Comparison of ENCODE assay signal across 26 mouse cellular contexts in genomic region chr1:62825822-62826765, GRCm38 (mm10).
A peak's percentile ranks its signal among the peaks of the same experiment; 100 is the strongest.
DNase-seq lines count a peak whose midpoint lies in the region; ATAC-seq and TF ChIP-seq lines count a peak whose summit lies in the region.
"Had no signal": no experiment of that assay in that cellular context is flagged by ENCODE, and none has a peak within 500 bp of the region (broad histone marks: within the 10 kb centered on the region; RNA-seq: fewer than 3 reads in every experiment).

No protein-coding gene starts in this region.

- H3K79me2 ChIP-seq in CH12.LX (replicated peaks; ENCODE audit: control insufficient read depth, extremely low read depth, insufficient read depth, poor library complexity, severe bottlenecking) = no peaks in the 10 kb centered on the region

- ATAC-seq in forebrain, embryonic 11.5 days (replicated peaks; ENCODE audit: low FRiP score) = no peak
- ATAC-seq in forebrain, embryonic 14.5 days = no peak
- no peak for ATAC-seq in kidney, embryonic 16.5 days (ENCODE audit: low FRiP score, low TSS enrichment)
- no peak for ATAC-seq in erythroblast, adult 5-6 weeks (replicated peaks; ENCODE audit: low FRiP score, poor library complexity, severe bottlenecking)
- no peak for ATAC-seq in liver, embryonic 11.5 days (replicated peaks; ENCODE audit: low FRiP score)
- ATAC-seq: CD4-positive, CD25-positive, alpha-beta regulatory T cell, adult 4 months; forebrain, embryonic 16.5 days; hindbrain, embryonic 16.5 days; liver, embryonic 12.5 days had no signal

- no peak for TF ChIP-seq CTCF in CH12.LX (conservative IDR thresholded peaks at IDR 0.05 in 1 of 2, IDR thresholded peaks at IDR 0.05 in 1 of 2; ENCODE audit: low read depth in 2 of 2, low read length in 2 of 2)

- H3K4me1 ChIP-seq in forebrain, embryonic 11.5 days (replicated peaks; ENCODE audit: control insufficient read depth, insufficient read depth, low read length) = no peaks in the 10 kb centered on the region
- no peaks in the 10 kb centered on the region for H3K4me1 ChIP-seq in forebrain, embryonic 14.5 days (ENCODE audit: control insufficient read depth, insufficient read depth, low read length)
- H3K4me1 ChIP-seq in kidney, embryonic 16.5 days (ENCODE audit: insufficient read depth, low read length) = peaks cover 24% of the 10 kb centered on the region
- H3K4me1 ChIP-seq in CH12.LX (ENCODE audit: control insufficient read depth in 1 of 2, insufficient read depth in 2 of 2) = peaks cover 0 to 4% of the 10 kb centered on the region in 2 experiments; a peak in 1 of 4 replicates
- peaks cover 9% of the 10 kb centered on the region; the same call in 1 of the 2 replicates for H3K4me1 ChIP-seq in liver, embryonic 11.5 days (replicated peaks; ENCODE audit: control insufficient read depth, insufficient read depth, low read length)

- H3K4me3 ChIP-seq in forebrain, embryonic 11.5 days (ENCODE audit: low read depth, low read length) = no peak overlapping the region
- H3K4me3 ChIP-seq in forebrain, embryonic 14.5 days (ENCODE audit: low read depth, low read length) = no peak overlapping the region
- no peak overlapping the region for H3K4me3 ChIP-seq in kidney, embryonic 16.5 days (ENCODE audit: low read length)
- no peak overlapping the region for H3K4me3 ChIP-seq in CH12.LX (replicated peaks in 1 of 3; ENCODE audit: low read depth in 2 of 3, low read length in 2 of 3, poor library complexity in 1 of 3)
- H3K4me3 ChIP-seq in liver, embryonic 11.5 days (ENCODE audit: low read depth, low read length) = no peak overlapping the region
- H3K4me3 ChIP-seq: heart, embryonic 15.5 days; limb, embryonic 13.5 days; liver, embryonic 12.5 days; neural tube, embryonic 13.5 days had no signal

- peak; percentile 9 for DNase-seq in forebrain, embryonic 11.5 days (ENCODE audit: low spot score)
- DNase-seq in forebrain, embryonic 14.5 days (ENCODE audit: low spot score) = no peak
- DNase-seq in kidney, adult 8-10 months = peak; percentile 36 to 64
- no peak for DNase-seq in CH12.LX (ENCODE audit: extremely low read depth)
- peak; percentile 24 for DNase-seq in retina, embryonic 14.5 days (ENCODE audit: low spot score)
- no peak for DNase-seq in liver, embryonic 11.5 days (ENCODE audit: low spot score)
- DNase-seq: adrenal gland, postnatal 25 days; cerebellum, adult 18-20 months; cerebellum, postnatal 14 days; gastrocnemius, postnatal 10 days; layer of hippocampus, adult 9-11 months; liver, postnatal 0 days; lung, postnatal 36 days; right cerebral cortex, adult 18-20 months; spleen, adult 18-20 months; thymus, postnatal 14 days had no signal

- no peaks in the 10 kb centered on the region for H3K36me3 ChIP-seq in forebrain, embryonic 11.5 days (ENCODE audit: control insufficient read depth, insufficient read depth, low read length)
- no peaks in the 10 kb centered on the region for H3K36me3 ChIP-seq in forebrain, embryonic 14.5 days (ENCODE audit: control insufficient read depth, insufficient read depth, low read length)
- no peaks in the 10 kb centered on the region for H3K36me3 ChIP-seq in kidney, embryonic 16.5 days (ENCODE audit: insufficient read depth, low read length)
- no peaks in the 10 kb centered on the region for H3K36me3 ChIP-seq in CH12.LX (replicated peaks in 1 of 2; ENCODE audit: control insufficient read depth in 1 of 2, insufficient read depth in 1 of 2, low read length in 1 of 2)
- H3K36me3 ChIP-seq in liver, embryonic 11.5 days (ENCODE audit: control insufficient read depth, insufficient read depth, low read length) = no peaks in the 10 kb centered on the region
- H3K36me3 ChIP-seq: heart, embryonic 15.5 days; limb, embryonic 13.5 days; liver, embryonic 12.5 days; neural tube, embryonic 13.5 days had no signal

- no peak for TF ChIP-seq POLR2A in CH12.LX (IDR thresholded peaks at IDR 0.05; ENCODE audit: low read depth, low read length)

- no peak for TF ChIP-seq EP300 in CH12.LX (IDR thresholded peaks at IDR 0.05; ENCODE audit: low read length)

- in situ Hi-C loops in CH12.LX (cut with MboI; ENCODE audit: low pct_ligation_motif_present, low pct_unique_long_range_greater_than_20kb, low sequenced_read_pairs) = no loop called here

- dilution Hi-C loops in CH12.LX (cut with MboI; ENCODE audit: extremely low pct_ligation_motif_present, extremely low pct_unique_long_range_greater_than_20kb, low sequenced_read_pairs) = no loop called here

- H3K9ac ChIP-seq in forebrain, embryonic 11.5 days (ENCODE audit: low read length) = no peak overlapping the region
- H3K9ac ChIP-seq in forebrain, embryonic 14.5 days (ENCODE audit: low read length) = no peak overlapping the region
- H3K9ac ChIP-seq in kidney, embryonic 16.5 days (replicated peaks; ENCODE audit: low read length) = no peak overlapping the region
- H3K9ac ChIP-seq in CH12.LX (ENCODE audit: insufficient read depth, low read depth) = no peak overlapping the region
- no peak overlapping the region for H3K9ac ChIP-seq in liver, embryonic 11.5 days (ENCODE audit: low read depth, low read length)
- H3K9ac ChIP-seq: heart, embryonic 15.5 days; limb, embryonic 13.5 days; liver, embryonic 12.5 days; liver, postnatal 0 days; neural tube, embryonic 13.5 days had no signal

- no peaks in the 10 kb centered on the region for H3K9me3 ChIP-seq in forebrain, embryonic 11.5 days (ENCODE audit: control insufficient read depth, low read length)
- no peaks in the 10 kb centered on the region for H3K9me3 ChIP-seq in forebrain, embryonic 14.5 days (replicated peaks; ENCODE audit: control insufficient read depth, low read length)
- no peaks in the 10 kb centered on the region for H3K9me3 ChIP-seq in kidney, embryonic 16.5 days (ENCODE audit: low read length)
- H3K9me3 ChIP-seq in CH12.LX (replicated peaks; ENCODE audit: low read length) = no peaks in the 10 kb centered on the region
- no peaks in the 10 kb centered on the region for H3K9me3 ChIP-seq in liver, embryonic 11.5 days (ENCODE audit: control insufficient read depth, low read length)
- H3K9me3 ChIP-seq: heart, embryonic 15.5 days; limb, embryonic 13.5 days; liver, embryonic 12.5 days; neural tube, embryonic 13.5 days had no signal

- 89% methylated on average over 17 of the region's 17 CpGs for WGBS in forebrain, embryonic 11.5 days
- 88% methylated on average over 17 of the region's 17 CpGs for WGBS in forebrain, embryonic 14.5 days
- 79% methylated on average over 17 of the region's 17 CpGs for WGBS in kidney, embryonic 16.5 days
- 83% methylated on average over 17 of the region's 17 CpGs for WGBS in liver, embryonic 11.5 days

- TF ChIP-seq RAD21 in CH12.LX (IDR thresholded peaks at IDR 0.05; ENCODE audit: low read depth, low read length) = no peak

- no peak overlapping the region for H3K27ac ChIP-seq in forebrain, embryonic 11.5 days (ENCODE audit: low read depth, low read length)
- no peak overlapping the region for H3K27ac ChIP-seq in forebrain, embryonic 14.5 days (ENCODE audit: low read depth, low read length)
- H3K27ac ChIP-seq in kidney, embryonic 16.5 days (ENCODE audit: low read length) = no peak overlapping the region
- no peak overlapping the region for H3K27ac ChIP-seq in CH12.LX (ENCODE audit: insufficient read depth, low read depth)
- H3K27ac ChIP-seq in liver, embryonic 11.5 days (ENCODE audit: low read depth, low read length) = no peak overlapping the region
- H3K27ac ChIP-seq: heart, embryonic 15.5 days; limb, embryonic 13.5 days; liver, embryonic 12.5 days; neural tube, embryonic 13.5 days had no signal

- H3K27me3 ChIP-seq in forebrain, embryonic 11.5 days (ENCODE audit: control insufficient read depth, insufficient read depth, low read length) = no peaks in the 10 kb centered on the region
- H3K27me3 ChIP-seq in forebrain, embryonic 14.5 days (replicated peaks; ENCODE audit: control insufficient read depth, insufficient read depth, low read length) = no peaks in the 10 kb centered on the region
- H3K27me3 ChIP-seq in kidney, embryonic 16.5 days (ENCODE audit: insufficient read depth, low read length) = no peaks in the 10 kb centered on the region
- H3K27me3 ChIP-seq in CH12.LX (replicated peaks) = no peaks in the 10 kb centered on the region
- no peaks in the 10 kb centered on the region for H3K27me3 ChIP-seq in liver, embryonic 11.5 days (replicated peaks; ENCODE audit: control insufficient read depth, insufficient read depth, low read length)
- H3K27me3 ChIP-seq: heart, embryonic 15.5 days; limb, embryonic 13.5 days; neural tube, embryonic 13.5 days had no signal

- no peak overlapping the region for H3K4me2 ChIP-seq in forebrain, embryonic 11.5 days (ENCODE audit: low read depth, low read length, severe bottlenecking)
- H3K4me2 ChIP-seq in forebrain, embryonic 14.5 days (ENCODE audit: low read length) = no peak overlapping the region
- H3K4me2 ChIP-seq in kidney, embryonic 16.5 days (replicated peaks; ENCODE audit: low read depth, low read length) = no peak overlapping the region
- H3K4me2 ChIP-seq in CH12.LX (ENCODE audit: insufficient read depth, low read depth, poor library complexity, severe bottlenecking) = no peak overlapping the region
- no peak overlapping the region for H3K4me2 ChIP-seq in liver, embryonic 11.5 days
- H3K4me2 ChIP-seq: heart, embryonic 15.5 days; limb, embryonic 13.5 days; liver, embryonic 12.5 days; midbrain, embryonic 11.5 days; neural tube, embryonic 13.5 days had no signal

TF ChIP-seq in CH12.LX, 34 proteins besides CTCF, POLR2A, EP300 and RAD21:
- TF ChIP-seq ZNF384 (IDR thresholded peaks at IDR 0.05; ENCODE audit: low read depth, low read length) (no peak), MAX (IDR thresholded peaks at IDR 0.05; ENCODE audit: low read length) (peak; percentile 31; the same call in 1 of the 2 replicates)
TF ChIP-seq in CH12.LX: peak in this region for 1.

Comparison
In these comparisons a context has a peak if more than half of its experiments do, and no peak if none do; other contexts are left out.
1. DNase-seq: peak in forebrain, embryonic 11.5 days (single experiment), kidney, adult 8-10 months (2 of 2) and retina, embryonic 14.5 days (single experiment); none in forebrain, embryonic 14.5 days (single experiment), CH12.LX (single experiment) and liver, embryonic 11.5 days (single experiment).